Mouse (Mus musculus): Measurements from ENCODE around the gene Neb. TPM values are rescaled to one million over a fixed set of nuclear protein-coding genes. Genes with fewer than 3 reads are reported as not detected.

The Neb gene
- polyA plus RNA-seq, 1 experiment from 2014 or later: 4.9 TPM

Small RNA genes within 50 kb of the gene (microRNA-seq; reads per million reads assigned to microRNA genes)
- gene Gm22095: not detected

Other genes starting within 250 kb of the Neb start
- 35.6 and 45.3 TPM in 2 replicates for gene Arl5a, start 46.4 kb upstream of the Neb start, polyA plus RNA-seq (2015; fragmentation: Nextera tagmentation; extraction: Ambion mirVana)

Measured in kidney, embryonic 16.5 days (tissue).